Mouse (Mus musculus) lung, postnatal 0 days (tissue): ENCODE data around the gene Itgb8.

ENCODE experiments used
- CTCF ChIP-seq: IDR thresholded peaks from 2 replicates; pipeline ENCODE4 v1.5.1; 2016; ENCODE audit warnings: antibody characterized with exemption, mild to moderate bottlenecking
- EP300 ChIP-seq: IDR thresholded peaks from 2 replicates; pipeline ENCODE4 v1.6.1; 2016; ENCODE audit warnings: antibody characterized with exemption, mild to moderate bottlenecking, control low read depth

GRCm38 (mm10) chr12:119195145-119195544 is 43.5 kb downstream of the Itgb8 start:
- no peak for TF ChIP-seq CTCF
- TF ChIP-seq EP300, result no peak
